Mouse (Mus musculus): ENCODE results near the gene Psen1.

DNA sequence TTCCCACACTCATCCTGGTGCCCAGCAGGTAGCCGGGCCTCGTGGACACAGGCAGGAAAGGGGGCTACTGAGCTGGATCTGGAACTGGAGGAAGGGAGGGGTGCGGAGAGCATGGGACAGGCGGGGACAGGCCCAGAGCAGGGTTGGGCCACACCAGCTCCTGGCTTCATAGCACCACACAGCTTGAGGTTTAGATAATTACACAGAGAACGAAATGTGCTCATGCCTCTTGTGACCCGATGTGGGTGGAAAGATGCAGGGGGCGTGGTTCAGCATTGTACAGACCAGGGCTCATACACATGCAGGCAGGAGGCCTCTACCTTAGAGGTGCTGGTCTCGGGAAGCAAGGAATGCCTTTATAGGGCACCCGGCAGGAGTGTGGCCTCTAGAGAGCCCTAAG, 79.9 kb downstream of the Psen1 start:
- TF ChIP-seq POLR2A (IDR thresholded peaks at IDR 0.05; ENCODE audit: low read depth, low read length) (no peak), CTCF (IDR thresholded peaks at IDR 0.05; ENCODE audit: extremely low read depth, insufficient read depth, insufficient read length, insufficient replicate concordance) (no peak)

Measured in spleen, adult 2 months (tissue).